Mouse (Mus musculus): ENCODE measurements at regions not wholly inside any gene's neighbourhood (a gene's known extent, or its start where the extent isn't known, plus 50 kb on each side); places are given as distances from the start of the nearest gene placed in this dataset.

- no peak for TF ChIP-seq POLR2A (IDR thresholded peaks at IDR 0.05; ENCODE audit: low read depth, low read length)
- no peak for TF ChIP-seq CTCF (conservative IDR thresholded peaks at IDR 0.05; ENCODE audit: insufficient read depth, insufficient read length, low read depth, low read length)
- WGBS = 37% methylated on average over 9 of the region's 9 CpGs
- H3K36me3 ChIP-seq (ENCODE audit: control insufficient read depth, insufficient read depth, low read length) = no peaks in the 10 kb centered on the region
- H3K4me3 ChIP-seq (ENCODE audit: insufficient read depth, low read depth, low read length) = no peak overlapping the region
- DNase-seq = peak; percentile 23
- H3K27me3 ChIP-seq (replicated peaks; ENCODE audit: control insufficient read depth, insufficient read depth, low read length) = no peaks in the 10 kb centered on the region
- no peaks in the 10 kb centered on the region for H3K4me1 ChIP-seq (ENCODE audit: control insufficient read depth, insufficient read depth, low read length)
- H3K27ac ChIP-seq (ENCODE audit: insufficient read depth, low read depth, low read length) = no peak overlapping the region
Observed at GRCm38 (mm10) chr14:120626223-120626935, 148.1 kb downstream of the Rap2a start.

GRCm38 (mm10) chr14:120626936-120627277 is 148.7 kb downstream of the Rap2a start:
- TF ChIP-seq CTCF (conservative IDR thresholded peaks at IDR 0.05; ENCODE audit: insufficient read depth, insufficient read length, low read depth, low read length) = no peak
- no peak for TF ChIP-seq POLR2A (IDR thresholded peaks at IDR 0.05; ENCODE audit: low read depth, low read length)
- H3K36me3 ChIP-seq (ENCODE audit: control insufficient read depth, insufficient read depth, low read length) = no peaks in the 10 kb centered on the region
- H3K4me3 ChIP-seq (ENCODE audit: insufficient read depth, low read depth, low read length) = no peak overlapping the region
- no peaks in the 10 kb centered on the region for H3K4me1 ChIP-seq (ENCODE audit: control insufficient read depth, insufficient read depth, low read length)
- no peak overlapping the region for H3K27ac ChIP-seq (ENCODE audit: insufficient read depth, low read depth, low read length)
- H3K27me3 ChIP-seq (replicated peaks; ENCODE audit: control insufficient read depth, insufficient read depth, low read length) = no peaks in the 10 kb centered on the region
- WGBS = 75% methylated on average over 4 of the region's 4 CpGs
- DNase-seq = no peak

GRCm38 (mm10) chr14:120632771-120633170 is 154.5 kb downstream of the Rap2a start:
- no peak for DNase-seq
- H3K27ac ChIP-seq (ENCODE audit: insufficient read depth, low read depth, low read length) = no peak overlapping the region
- no peak overlapping the region for H3K4me3 ChIP-seq (ENCODE audit: insufficient read depth, low read depth, low read length)
- no peaks in the 10 kb centered on the region for H3K27me3 ChIP-seq (replicated peaks; ENCODE audit: control insufficient read depth, insufficient read depth, low read length)
- WGBS = 84% methylated on average over 5 of the region's 5 CpGs
- no peaks in the 10 kb centered on the region for H3K36me3 ChIP-seq (ENCODE audit: control insufficient read depth, insufficient read depth, low read length)
- no peak for TF ChIP-seq CTCF (conservative IDR thresholded peaks at IDR 0.05; ENCODE audit: insufficient read depth, insufficient read length, low read depth, low read length)
- TF ChIP-seq POLR2A (IDR thresholded peaks at IDR 0.05; ENCODE audit: low read depth, low read length) = no peak
- H3K4me1 ChIP-seq (ENCODE audit: control insufficient read depth, insufficient read depth, low read length) = no peaks in the 10 kb centered on the region

- WGBS = 93% methylated on average over 6 of the region's 6 CpGs
Observed at GRCm38 (mm10) chr14:120636726-120637400, 158.6 kb downstream of the Rap2a start.

GRCm38 (mm10) chr14:120637486-120638125 is 159.4 kb downstream of the Rap2a start:
- TF ChIP-seq POLR2A (IDR thresholded peaks at IDR 0.05; ENCODE audit: low read depth, low read length) (no peak), CTCF (conservative IDR thresholded peaks at IDR 0.05; ENCODE audit: insufficient read depth, insufficient read length, low read depth, low read length) (no peak)
- no peaks in the 10 kb centered on the region for H3K36me3 ChIP-seq (ENCODE audit: control insufficient read depth, insufficient read depth, low read length)
- no peak overlapping the region for H3K27ac ChIP-seq (ENCODE audit: insufficient read depth, low read depth, low read length)
- H3K27me3 ChIP-seq (replicated peaks; ENCODE audit: control insufficient read depth, insufficient read depth, low read length) = no peaks in the 10 kb centered on the region
- no peak for DNase-seq
- H3K4me1 ChIP-seq (ENCODE audit: control insufficient read depth, insufficient read depth, low read length) = no peaks in the 10 kb centered on the region
- no peak overlapping the region for H3K4me3 ChIP-seq (ENCODE audit: insufficient read depth, low read depth, low read length)
- WGBS = 59% methylated on average over 13 of the region's 13 CpGs

More at GRCm38 (mm10) chr14:120636726-120637400, 158.6 kb downstream of the Rap2a start:
- Histone ChIP-seq H3K4me3 (ENCODE audit: insufficient read depth, low read depth, low read length) (no peak overlapping the region), H3K27me3 (replicated peaks; ENCODE audit: control insufficient read depth, insufficient read depth, low read length) (no peaks in the 10 kb centered on the region), H3K27ac (ENCODE audit: insufficient read depth, low read depth, low read length) (no peak overlapping the region), H3K36me3 (ENCODE audit: control insufficient read depth, insufficient read depth, low read length) (no peaks in the 10 kb centered on the region), H3K4me1 (ENCODE audit: control insufficient read depth, insufficient read depth, low read length) (no peaks in the 10 kb centered on the region)
- TF ChIP-seq POLR2A (IDR thresholded peaks at IDR 0.05; ENCODE audit: low read depth, low read length) (no peak), CTCF (conservative IDR thresholded peaks at IDR 0.05; ENCODE audit: insufficient read depth, insufficient read length, low read depth, low read length) (no peak)
- DNase-seq = no peak

GRCm38 (mm10) chr14:120642591-120642990 is 164.3 kb downstream of the Rap2a start:
- 75% methylated on average over 5 of the region's 5 CpGs for WGBS

GRCm38 (mm10) chr14:120652034-120652433 is 173.8 kb downstream of the Rap2a start:
- Histone ChIP-seq H3K36me3 (ENCODE audit: control insufficient read depth, insufficient read depth, low read length) (no peaks in the 10 kb centered on the region), H3K4me3 (ENCODE audit: insufficient read depth, low read depth, low read length) (no peak overlapping the region), H3K27me3 (replicated peaks; ENCODE audit: control insufficient read depth, insufficient read depth, low read length) (no peaks in the 10 kb centered on the region), H3K4me1 (ENCODE audit: control insufficient read depth, insufficient read depth, low read length) (no peaks in the 10 kb centered on the region), H3K27ac (ENCODE audit: insufficient read depth, low read depth, low read length) (no peak overlapping the region)
- 84% methylated on average over 7 of the region's 7 CpGs for WGBS
- DNase-seq = no peak
- no peak for TF ChIP-seq CTCF (conservative IDR thresholded peaks at IDR 0.05; ENCODE audit: insufficient read depth, insufficient read length, low read depth, low read length)
- no peak for TF ChIP-seq POLR2A (IDR thresholded peaks at IDR 0.05; ENCODE audit: low read depth, low read length)

More at GRCm38 (mm10) chr14:120642591-120642990, 164.3 kb downstream of the Rap2a start:
- TF ChIP-seq POLR2A (IDR thresholded peaks at IDR 0.05; ENCODE audit: low read depth, low read length) (no peak), CTCF (conservative IDR thresholded peaks at IDR 0.05; ENCODE audit: insufficient read depth, insufficient read length, low read depth, low read length) (no peak)
- H3K27ac ChIP-seq (ENCODE audit: insufficient read depth, low read depth, low read length) = no peak overlapping the region
- no peak overlapping the region for H3K4me3 ChIP-seq (ENCODE audit: insufficient read depth, low read depth, low read length)
- H3K4me1 ChIP-seq (ENCODE audit: control insufficient read depth, insufficient read depth, low read length) = no peaks in the 10 kb centered on the region
- no peak for DNase-seq
- no peaks in the 10 kb centered on the region for H3K27me3 ChIP-seq (replicated peaks; ENCODE audit: control insufficient read depth, insufficient read depth, low read length)
- no peaks in the 10 kb centered on the region for H3K36me3 ChIP-seq (ENCODE audit: control insufficient read depth, insufficient read depth, low read length)

All from kidney, adult 2 months (tissue).